Mouse (Mus musculus) kidney, adult 11 months (tissue): Measurements from ENCODE around the gene Ptprg.

ENCODE experiments used
- DNase-seq: peaks from one replicate; pipeline ENCODE4 v3.0.0; 2022

The Ptprg gene

GRCm38 (mm10) chr14:12177436-12177835, 624.1 kb downstream of the Ptprg start:
- no peak for DNase-seq

- DNase-seq: no peak
These were observed 625.3 kb downstream of the Ptprg start for GRCm38 (mm10) chr14:12178645-12179044.

GRCm38 (mm10) chr14:12180116-12180515, 626.8 kb downstream of the Ptprg start:
- no peak for DNase-seq

- DNase-seq: no peak
These were observed 631.7 kb downstream of the Ptprg start for GRCm38 (mm10) chr14:12185040-12185439.

- no peak for DNase-seq
These were observed 635.0 kb downstream of the Ptprg start for GRCm38 (mm10) chr14:12188352-12188751.

- DNase-seq: no peak
These were observed 635.9 kb downstream of the Ptprg start for GRCm38 (mm10) chr14:12189266-12189665.

GRCm38 (mm10) chr14:12189717-12190600, 636.6 kb downstream of the Ptprg start:
- no peak for DNase-seq

GRCm38 (mm10) chr14:12191076-12191475, 637.7 kb downstream of the Ptprg start:
- DNase-seq: no peak

GRCm38 (mm10) chr14:12198735-12199134, 645.4 kb downstream of the Ptprg start:
- DNase-seq: no peak

GRCm38 (mm10) chr14:12199956-12200950, 646.9 kb downstream of the Ptprg start:
- DNase-seq: peak; percentile 33

GRCm38 (mm10) chr14:12202214-12202613, 648.9 kb downstream of the Ptprg start:
- peak; percentile 40 for DNase-seq

- peak; percentile 7 for DNase-seq
These were observed 649.7 kb downstream of the Ptprg start for GRCm38 (mm10) chr14:12203081-12203480.

GRCm38 (mm10) chr14:12206138-12206537, 652.8 kb downstream of the Ptprg start:
- no peak for DNase-seq

GRCm38 (mm10) chr14:12208554-12208953, 655.2 kb downstream of the Ptprg start:
- no peak for DNase-seq

GRCm38 (mm10) chr14:12218544-12219150, 665.3 kb downstream of the Ptprg start:
- no peak for DNase-seq

- no peak for DNase-seq
These were observed 666.5 kb downstream of the Ptprg start for GRCm38 (mm10) chr14:12219877-12220276.

GRCm38 (mm10) chr14:12220540-12220939, 667.2 kb downstream of the Ptprg start:
- DNase-seq: no peak

- DNase-seq: no peak
These were observed 668.2 kb downstream of the Ptprg start for GRCm38 (mm10) chr14:12221571-12221970.

- no peak for DNase-seq
These were observed 690.4 kb downstream of the Ptprg start for GRCm38 (mm10) chr14:12243726-12244125.

- DNase-seq: no peak
These were observed 722.7 kb downstream of the Ptprg start for GRCm38 (mm10) chr14:12276031-12276430.

GRCm38 (mm10) chr14:12283641-12284040, 730.3 kb downstream of the Ptprg start, which contains the start of gene Gm49355:
Gene Gm49355 (plus strand): TSS chr14:12283976.
- DNase-seq: no peak

- peak; percentile 82 for DNase-seq
These were observed 731.0 kb downstream of the Ptprg start, which contains the start of gene 3830406C13Rik for GRCm38 (mm10) chr14:12284141-12284912. Gene 3830406C13Rik (plus strand): TSS chr14:12284173.
